Mouse (Mus musculus): ENCODE data around the gene Taok3.

Gene Taok3

DNA sequence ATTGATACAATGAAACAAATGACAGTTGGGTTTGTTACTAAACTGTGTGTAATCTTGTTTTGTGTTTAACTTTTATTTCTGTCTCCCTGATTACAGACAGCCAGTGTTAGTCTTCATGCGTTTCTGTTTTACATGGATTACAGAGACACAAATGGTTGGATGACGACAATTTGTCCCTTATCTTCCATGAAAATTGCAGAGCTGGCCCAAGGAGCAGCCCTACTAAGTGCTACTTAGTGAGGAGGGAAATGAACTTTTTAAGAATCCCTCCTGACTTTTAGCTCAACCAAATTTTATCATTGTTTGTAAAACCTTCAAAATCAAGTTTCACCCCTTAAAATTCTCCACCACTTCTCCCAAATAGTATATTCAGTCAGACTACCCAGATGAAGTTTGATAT, 1.7 kb upstream of the Taok3 start:
- DNase-seq: no peak

DNA sequence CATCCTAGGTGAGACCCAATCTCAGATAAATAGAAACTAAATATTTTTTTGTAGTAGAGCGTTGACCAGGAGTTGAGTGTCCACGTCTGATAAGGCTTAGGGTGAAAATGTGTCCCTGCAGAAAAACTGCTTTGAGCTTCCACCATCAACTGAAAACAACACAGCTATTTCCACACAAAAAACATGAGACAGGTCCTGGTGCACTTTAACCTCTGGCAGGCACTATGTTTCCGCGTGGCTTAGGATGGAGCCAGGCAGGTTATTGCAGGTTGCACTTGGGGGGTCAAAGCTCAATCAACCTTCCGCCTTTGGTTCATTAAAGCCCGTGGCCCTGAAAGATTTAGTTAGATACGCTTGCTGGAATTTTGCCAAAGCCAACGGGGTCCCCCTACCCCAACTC, 1.1 kb upstream of the Taok3 start:
- peak; percentile 81 to 86 for DNase-seq

DNA sequence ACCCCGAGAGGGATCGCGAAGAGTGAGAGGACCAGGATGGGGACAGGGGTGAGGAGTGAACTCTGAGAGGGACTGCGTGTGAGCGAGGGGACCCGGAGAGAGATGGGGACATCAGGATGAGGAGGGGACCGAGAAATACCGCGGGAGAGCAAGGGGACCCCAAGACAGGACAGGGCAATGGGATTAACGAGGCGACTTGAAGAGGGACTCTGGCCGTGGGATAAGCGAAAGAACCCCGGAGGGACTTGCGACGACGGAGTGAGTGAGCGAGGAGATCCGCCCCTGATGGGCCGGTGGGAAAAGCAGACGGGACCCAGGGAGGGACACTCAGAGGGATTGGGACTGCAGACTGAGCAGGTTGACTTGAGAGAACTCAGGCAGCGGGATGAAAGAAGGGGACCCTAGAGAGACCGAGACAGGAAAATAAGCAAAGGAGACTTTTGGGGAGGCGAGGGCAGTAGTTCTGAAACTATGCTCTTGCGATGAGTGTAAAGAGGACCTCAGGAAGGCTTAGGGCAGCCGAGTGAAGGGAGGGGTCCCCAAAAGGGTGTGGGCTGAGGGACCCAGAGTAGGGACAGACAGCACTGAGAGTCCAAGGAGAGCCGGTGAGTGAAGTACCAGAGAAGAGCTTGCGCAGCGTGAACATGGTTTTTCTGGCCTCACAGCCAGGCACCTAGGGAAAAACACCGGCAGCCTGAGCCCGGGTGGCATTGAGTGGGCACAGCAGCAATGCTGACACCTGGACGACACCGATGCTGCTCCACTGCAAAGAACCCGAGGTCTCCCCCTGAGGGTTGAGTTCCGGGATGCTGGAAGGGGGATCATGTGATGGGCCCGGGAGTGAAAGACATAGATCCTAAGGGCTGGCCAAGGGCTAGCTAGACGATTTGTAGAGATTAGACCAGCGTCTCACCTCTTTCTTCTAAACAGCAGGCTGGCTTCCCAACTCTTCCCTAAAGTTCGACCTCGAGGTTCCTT, 849 bp downstream of the Taok3 start:
- peak in 1 of 2 experiments; percentile 28 for DNase-seq

DNA sequence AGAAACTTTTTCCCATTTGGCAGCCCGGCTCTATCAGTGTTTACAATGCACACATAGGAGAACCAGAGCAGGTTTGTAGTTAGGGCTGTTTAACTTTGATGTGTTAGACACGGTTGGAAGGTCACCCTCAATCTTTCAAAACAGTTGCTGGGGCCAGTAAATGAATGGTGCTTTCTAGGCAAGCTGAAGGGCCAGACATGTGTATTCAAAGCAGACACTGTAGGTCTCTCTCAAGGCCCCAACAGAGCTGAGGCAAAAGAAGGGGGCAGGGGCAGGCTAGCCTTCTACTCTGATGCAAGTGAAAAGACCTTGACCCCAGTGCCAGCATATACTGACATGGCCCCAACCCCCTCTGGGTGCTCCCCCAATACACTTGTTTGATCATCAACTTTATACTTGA, 1.7 kb downstream of the Taok3 start:
- DNase-seq: peak in 1 of 2 experiments; percentile 28

DNA sequence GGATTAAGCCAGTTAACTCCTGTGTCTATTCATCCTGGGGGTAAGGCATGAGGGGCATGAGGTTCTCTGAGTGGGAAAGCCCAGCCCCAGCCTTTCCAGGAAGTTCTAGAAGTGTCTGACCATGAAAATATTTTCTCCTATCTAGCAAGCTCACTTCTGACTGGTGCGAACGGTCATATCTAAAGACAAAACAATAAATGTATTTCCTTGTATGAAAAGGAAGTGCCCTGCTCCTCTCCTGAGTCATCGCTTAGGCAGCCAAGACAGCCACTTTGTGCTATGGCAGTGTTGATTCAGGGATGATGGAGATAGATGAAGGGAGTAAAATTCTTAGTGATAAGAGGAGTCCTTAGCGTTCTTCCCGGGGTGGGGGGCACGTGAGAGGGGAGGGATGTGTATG, 3.2 kb downstream of the Taok3 start:
- DNase-seq: no peak

DNA sequence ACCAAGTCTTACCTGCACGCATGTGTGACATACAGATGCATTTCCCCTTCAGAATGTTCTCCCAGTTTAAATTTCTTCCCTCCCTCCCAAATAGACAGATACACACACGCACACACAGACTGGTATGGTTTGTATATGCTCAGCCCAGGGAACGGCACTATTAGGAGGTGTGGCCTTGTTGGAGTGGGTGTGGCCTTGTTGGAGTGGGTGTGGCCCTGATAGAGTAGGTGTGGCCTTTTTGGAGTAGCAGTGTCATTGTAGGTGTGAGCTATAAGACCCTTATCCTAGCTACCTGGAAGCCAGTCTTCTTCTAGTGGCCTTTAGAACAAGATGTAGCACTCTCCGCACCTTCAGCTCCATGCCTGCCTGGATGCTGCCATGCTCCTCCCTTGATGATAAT, 3.9 kb downstream of the Taok3 start:
- DNase-seq: no peak

DNA sequence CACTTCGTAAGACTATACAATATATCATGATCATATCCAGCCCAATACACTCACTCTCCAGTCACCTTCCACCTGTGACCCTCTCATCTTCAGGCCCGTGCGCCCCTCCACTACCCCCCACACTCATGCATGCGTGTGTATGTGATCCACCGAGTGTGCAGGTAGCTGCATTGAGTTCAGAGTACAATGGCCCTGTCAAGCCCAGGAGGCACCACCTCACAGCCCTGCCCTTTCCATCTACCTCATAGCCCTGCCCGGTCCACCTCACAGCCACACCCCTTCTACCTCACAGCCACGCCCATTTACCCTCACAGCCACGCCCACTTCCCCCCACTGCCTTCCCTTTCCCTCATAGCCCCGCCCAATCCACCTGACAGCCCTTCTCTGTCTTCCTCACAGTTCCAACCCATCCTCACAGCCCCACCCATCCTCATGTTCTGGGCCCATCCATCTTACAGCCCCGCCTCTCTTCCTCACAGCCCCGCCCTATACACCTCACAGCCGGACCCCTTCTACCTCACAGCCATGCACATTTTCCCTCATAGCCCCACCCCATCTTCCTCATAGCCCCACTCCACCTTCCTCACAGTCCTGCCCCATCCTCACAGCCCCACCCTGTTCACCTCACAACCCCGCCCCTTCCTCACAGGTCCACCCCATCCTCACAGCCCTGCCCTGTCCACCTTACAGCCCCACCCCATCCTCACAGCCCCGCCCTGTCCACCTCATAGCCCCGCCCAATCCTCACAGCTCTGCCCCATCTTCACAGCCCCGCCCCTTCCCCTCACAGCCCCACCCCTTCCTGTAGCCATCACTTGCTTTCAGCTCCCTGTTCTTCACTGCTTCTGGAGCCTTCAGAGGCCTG, 5.8 kb downstream of the Taok3 start:
- no peak for DNase-seq

DNA sequence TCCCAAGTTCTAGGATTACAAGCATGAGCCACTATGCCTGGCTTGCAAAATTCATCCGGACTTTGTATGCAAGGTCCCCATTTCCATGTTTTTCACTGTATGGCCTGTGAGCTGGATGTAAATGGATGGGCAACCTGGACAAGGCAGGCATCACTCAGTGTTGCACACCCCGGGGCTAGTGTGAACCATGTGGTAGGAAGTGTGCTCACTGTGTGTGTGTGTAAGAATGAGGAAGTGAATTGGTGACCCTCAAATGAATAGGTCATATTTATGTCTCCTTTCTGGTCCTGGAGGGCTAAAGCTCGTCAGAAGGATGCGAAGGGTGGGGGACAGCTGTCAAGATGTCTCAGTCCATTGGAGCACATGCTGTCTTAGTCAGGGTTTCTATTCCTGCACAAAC, 7.1 kb downstream of the Taok3 start:
- no peak for DNase-seq

DNA sequence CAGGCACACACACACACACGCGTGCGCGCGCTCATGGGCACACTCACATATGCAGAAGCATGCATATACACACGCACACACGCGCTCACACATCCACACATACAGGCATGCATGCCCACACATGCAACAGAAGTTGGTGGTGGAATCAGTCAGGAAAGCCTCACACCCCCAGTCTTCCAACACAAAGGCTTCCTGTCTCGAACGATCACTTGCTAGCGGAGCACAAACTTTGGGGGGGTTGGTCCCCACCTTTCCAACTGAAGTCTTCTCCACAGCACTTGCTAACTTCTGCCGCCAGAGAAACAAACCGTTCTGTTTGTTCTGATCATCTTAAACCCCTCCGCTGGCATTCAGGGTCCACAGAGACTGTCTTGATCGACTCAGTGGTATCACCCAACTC, 10.8 kb downstream of the Taok3 start:
- DNase-seq: no peak

DNA sequence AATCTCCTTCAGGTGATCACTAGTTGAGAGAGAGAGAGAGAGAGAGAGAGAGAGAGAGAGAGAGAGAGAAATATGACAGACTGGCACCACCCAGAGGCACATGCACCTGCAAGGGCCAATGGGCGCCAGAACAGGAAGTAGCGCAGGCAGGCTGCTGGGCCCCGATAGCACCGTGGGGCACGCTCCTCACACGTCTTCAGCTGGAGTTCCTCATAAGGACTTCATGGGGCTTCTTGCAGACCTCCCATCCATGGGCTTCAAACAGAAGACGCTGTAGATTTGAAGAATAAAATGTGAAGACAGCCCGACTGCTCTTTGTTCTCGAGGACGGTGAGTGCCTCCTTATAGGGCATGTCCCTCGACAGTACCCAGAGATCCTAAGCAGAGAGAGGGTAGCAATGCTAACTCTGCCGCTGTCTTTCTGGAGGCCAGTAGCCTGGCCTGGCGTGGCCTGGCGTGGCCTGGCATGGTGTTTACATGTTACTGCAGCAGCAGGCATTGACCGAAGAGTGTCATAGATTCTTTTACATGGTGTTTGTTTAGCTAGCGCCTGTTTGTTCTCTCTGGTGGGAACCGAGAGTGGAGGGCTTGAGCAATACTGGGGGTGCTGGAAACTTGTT, 13.6 kb downstream of the Taok3 start:
- DNase-seq: no peak

DNA sequence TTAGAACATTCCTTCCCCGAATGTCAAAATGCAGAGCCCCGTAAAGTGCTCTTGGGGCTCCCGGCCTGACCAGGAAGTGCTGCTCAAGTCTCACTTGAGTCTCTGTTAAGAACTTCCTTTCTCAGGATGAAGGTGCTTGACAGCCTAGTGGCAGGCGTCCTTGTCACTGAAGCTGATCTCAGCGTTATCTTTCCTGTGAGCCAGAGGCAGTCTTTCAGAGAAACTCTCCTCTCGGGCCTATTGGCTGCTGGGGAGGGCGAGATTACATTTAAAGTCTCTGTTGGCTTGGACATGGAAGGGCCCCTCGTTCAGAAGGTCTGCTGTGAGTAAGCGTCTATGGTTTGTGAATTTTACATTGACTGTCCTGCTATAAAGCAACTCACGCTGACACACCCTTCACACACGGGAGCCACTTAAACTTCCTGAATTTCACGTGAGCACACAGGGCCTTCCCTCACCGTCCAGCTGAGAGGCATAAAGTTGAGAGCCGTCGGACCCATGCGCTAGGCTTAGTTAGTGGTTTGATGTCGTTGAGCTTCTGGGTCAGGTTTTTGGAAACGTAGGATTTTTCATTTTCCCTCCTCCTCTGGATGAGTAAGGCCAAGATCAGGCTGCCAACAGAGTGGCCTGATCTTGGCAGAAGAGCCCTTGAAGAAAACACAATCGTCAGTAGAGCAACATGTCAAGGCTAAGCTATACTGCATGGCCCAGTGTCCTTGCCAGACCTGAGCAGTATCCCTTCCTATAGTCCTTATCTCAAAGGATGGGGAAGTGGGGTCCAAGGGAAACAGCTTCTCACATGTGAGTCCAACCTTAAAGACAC, 14.3 kb downstream of the Taok3 start:
- DNase-seq: no peak

DNA sequence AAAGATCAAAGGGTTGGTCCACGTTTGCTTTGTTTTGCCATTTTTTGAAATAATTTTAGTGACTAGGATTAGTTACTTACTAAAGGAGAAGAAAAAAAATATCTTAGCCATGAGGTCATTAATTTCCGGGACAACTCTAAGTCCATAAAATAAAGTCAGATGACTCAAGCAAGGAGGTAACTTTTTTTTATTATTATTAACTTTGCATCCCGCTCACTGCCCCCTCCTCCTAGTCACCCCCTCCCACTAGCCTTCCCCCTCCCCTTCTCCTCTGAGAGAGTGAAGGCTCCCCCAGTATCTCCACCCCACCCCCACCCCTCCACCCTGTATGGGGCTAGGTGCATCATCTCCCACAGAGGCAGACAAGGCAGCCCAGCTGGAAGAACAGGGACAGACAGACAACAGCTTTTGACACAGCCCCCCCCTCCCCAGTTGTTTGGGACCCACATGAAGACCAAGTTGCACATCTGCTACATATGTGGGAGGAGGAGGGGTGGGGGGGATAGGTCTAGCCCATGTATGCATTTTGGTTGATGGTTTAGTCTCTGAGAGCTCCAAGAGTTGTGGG, 15.0 kb downstream of the Taok3 start:
- no peak for DNase-seq

DNA sequence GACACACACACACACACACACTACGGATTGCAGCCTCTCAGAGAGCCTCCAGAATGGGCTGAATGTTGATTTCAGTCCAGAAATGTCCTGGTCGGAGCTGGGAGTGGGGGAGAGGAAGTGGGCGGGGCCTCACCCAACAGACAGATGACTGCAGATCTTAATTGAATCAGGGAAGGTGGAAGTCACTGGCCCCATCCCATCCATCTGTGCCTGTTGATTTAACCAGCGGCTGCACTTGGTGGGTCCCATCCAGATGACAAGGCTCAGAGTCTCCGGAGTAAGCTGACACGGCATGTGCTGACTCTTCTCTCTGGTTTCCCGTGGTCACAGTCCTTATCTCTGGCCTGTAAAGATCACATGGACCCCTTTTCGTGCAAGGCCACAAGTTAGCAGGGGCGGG, 15.9 kb downstream of the Taok3 start:
- DNase-seq: peak; percentile 46 to 68

DNA sequence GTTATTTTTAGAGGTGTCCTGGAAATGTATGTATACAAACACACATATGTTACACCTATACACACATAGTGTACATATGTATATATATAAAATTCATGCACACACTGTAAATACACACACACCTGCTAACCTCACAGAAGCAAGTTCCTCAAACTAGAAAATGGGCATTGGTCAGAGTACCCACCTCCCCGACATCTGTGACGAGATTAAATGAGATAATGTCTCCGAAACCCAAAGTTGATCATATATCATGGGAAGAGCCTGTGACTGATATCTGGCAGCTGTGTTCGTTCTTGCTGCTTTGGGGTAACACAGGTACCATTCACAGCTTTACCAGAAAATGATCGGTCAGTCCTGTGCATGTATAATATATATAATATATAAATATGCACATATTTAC, 16.6 kb downstream of the Taok3 start:
- DNase-seq: no peak

DNA sequence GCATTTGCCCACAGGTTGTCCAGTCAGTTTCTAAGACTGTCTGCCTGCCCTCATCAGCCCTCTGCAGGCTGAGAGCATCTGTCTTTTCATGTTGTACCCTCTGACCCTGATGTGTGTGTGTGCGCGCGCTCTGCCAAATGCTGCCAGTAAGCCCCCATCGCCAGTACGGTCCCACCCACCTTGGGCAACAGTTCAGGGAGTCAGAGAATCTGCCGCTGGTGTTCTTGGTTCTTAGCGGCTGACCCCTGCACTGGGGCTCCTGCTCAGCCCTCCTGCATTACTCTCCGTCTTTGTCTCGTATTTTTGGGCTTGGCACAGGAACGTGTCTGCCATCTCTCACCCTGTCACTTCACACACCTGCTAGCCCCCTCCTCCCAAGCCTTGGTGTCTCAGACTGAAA, 17.1 kb downstream of the Taok3 start:
- no peak for DNase-seq

DNA sequence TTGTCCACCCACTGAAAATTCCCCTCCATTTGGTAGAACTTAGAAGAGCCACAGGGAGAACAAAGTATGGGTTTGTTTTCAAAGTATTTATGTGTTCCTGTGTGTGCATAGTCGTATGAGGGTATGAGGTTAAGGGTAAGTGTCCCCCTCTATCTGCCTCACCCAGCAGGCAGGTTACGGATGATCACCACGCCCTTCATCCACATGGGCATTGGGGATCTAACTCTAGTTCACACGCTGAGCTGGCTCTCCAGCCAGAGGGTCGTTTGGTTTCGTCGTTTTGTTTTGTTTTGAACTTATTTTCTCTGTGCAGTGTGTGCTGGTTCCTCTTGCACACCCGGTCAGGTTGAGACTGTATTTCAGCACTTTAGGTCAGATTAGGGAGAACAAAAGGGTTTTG, 17.7 kb downstream of the Taok3 start:
- DNase-seq: no peak

DNA sequence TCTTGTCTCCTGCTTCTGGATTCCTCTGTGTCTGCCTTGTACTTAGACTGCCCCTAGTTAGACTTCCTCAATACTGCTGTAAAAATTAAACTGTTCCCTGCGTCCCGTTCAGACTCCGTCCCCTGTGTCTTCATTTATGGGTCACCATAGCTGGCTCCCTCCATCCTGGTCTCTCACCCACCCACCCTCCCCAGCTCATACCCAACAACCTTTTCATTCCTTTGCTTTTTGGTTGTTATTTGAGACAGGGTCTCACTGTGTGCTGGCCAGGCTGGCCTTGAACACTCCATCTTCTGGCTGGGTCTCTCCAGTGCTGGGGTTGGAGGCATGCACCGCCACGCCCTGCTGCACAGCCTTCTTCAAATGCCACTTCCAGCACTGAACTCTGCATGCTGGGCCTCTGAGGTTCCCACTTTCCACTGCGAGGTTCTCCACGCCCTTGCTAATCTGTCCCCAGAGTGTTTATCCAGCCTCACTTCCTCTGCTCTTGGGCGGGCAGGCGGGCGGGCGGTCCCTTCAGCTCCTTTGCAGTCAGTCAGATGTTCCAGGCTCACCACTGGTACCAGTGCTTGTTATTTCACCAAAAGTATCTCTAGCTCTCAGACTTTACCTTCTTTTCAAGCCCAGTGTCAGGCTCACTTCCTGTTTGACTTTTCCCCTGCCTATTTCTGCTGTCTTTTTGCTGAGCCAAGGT, 18.5 kb downstream of the Taok3 start:
- no peak for DNase-seq

DNA sequence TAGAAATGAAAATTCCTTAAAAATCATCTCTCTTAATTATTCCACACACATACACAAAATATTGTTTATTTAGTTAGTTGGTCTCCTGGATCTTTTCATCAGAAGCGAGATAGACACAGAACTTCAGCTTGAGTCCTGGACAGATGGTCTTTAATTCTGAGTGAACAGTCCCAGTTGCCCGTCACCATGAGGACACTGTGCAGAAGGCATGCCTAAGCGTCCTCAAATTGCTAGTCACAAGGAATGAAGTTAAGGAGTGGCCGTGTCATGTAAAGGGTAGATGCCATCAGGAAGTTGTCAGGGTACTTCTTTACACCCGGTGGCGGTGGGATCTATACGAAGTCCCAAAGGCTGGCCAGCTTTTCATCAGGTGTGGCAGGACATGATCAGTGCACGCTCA, 19.9 kb downstream of the Taok3 start:
- no peak for DNase-seq

DNA sequence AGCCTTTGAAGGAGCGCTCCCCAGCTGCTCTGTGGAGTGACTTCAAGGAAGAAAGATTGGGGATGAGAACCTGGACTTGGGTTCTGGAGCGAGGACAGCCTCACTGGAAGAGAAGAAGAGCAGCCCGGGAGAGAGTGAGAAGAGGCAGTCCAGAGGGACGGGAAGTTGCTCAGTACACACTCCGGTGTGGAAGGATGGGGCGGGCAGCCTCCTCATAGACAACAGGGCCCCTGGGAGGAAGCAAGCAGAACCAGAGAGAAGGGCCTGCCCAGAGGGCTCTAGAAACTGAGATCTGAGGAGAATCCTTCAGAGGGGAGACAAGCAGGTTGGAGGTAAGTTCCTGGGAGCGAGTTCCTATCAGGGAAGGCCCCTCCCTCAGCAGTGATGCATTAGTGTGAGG, 20.4 kb downstream of the Taok3 start:
- no peak for DNase-seq

DNA sequence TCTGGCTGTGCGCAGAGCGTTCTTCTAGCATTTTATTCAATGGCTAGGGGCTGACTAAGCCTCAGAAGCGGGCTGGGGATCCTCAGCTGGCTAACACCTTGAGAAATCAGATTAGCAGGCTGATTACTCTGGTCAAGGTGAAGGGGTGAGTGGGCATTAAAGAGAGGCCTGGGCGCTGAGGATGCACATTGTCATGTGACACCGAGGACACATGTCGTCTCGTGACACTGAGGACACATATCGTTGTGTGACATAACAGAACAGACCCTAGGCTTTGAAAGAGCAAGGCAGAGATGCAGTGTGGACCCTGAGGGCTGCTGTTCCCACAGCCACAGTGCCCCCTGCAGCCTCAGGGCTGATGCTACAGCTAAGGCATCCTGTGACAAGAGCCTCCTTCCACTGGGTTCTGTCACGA, 23.8 kb downstream of the Taok3 start:
- peak in 1 of 2 experiments; percentile 67 for DNase-seq

DNA sequence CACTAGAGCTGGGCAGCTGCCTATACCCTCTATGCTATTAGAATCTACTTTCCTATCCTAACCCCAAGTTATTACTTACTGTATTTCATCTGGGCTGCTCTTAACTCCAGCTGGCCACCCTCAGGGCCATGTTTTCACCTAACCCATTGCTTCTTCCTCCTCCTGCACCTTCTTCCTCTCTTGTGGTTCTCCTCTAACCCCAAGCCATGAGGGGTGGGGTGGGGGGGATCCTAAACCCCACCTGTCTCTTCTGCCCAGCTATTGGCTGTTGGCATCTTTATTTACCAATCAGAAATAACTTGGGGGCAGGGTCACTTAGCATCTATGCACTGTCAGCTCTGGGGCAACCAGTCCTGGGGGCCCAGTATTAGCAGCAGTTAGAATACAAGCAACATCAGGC, 26.2 kb downstream of the Taok3 start:
- DNase-seq: no peak
